In genomic region chr16:18324031-18324430, GRCm38 (mm10) we compare ENCODE assay signal across 22 mouse cellular contexts.
"Had no signal": no experiment of that assay in that cellular context is flagged by ENCODE, and none has a peak within 500 bp of the region (broad histone marks: within the 10 kb centered on the region; RNA-seq: fewer than 3 reads in every experiment).

No protein-coding gene starts in this region.

- H3K4me1 ChIP-seq: limb, embryonic 15.5 days; midbrain, embryonic 15.5 days; neural tube, embryonic 12.5 days; stomach, embryonic 15.5 days had no signal

- H3K4me2 ChIP-seq: limb, embryonic 15.5 days; liver, embryonic 11.5 days; lung, embryonic 14.5 days; midbrain, embryonic 11.5 days; midbrain, embryonic 15.5 days; neural tube, embryonic 12.5 days; stomach, embryonic 15.5 days had no signal

- DNase-seq: kidney, adult 2 months; kidney, postnatal 25 days; layer of hippocampus, adult 9-11 months; liver, postnatal 0 days; lung, embryonic 14.5 days; retina, postnatal 1 day; right cerebral cortex, postnatal 25 days; spleen, adult 18-20 months; thymus, adult 2 months; thymus, postnatal 14 days; thymus, postnatal 4 days had no signal

- H3K27me3 ChIP-seq: limb, embryonic 15.5 days; megakaryocyte, embryonic 14.5 days; midbrain, embryonic 15.5 days; neural tube, embryonic 12.5 days; stomach, embryonic 15.5 days had no signal

- H3K9ac ChIP-seq: limb, embryonic 15.5 days; liver, embryonic 14.5 days; liver, postnatal 0 days; lung, embryonic 14.5 days; midbrain, embryonic 15.5 days; neural tube, embryonic 12.5 days; stomach, embryonic 15.5 days had no signal

- ATAC-seq: liver, postnatal 0 days; midbrain, embryonic 15.5 days had no signal

- H3K27ac ChIP-seq: kidney, postnatal 0 days; layer of hippocampus, adult 2 months; limb, embryonic 15.5 days; liver, embryonic 14.5 days; macrophage; midbrain, embryonic 15.5 days; neural tube, embryonic 12.5 days; stomach, embryonic 15.5 days had no signal

- H3K36me3 ChIP-seq: stomach, embryonic 15.5 days had no signal

- H3K4me3 ChIP-seq: layer of hippocampus, adult 2 months; limb, embryonic 15.5 days; megakaryocyte, embryonic 14.5 days; midbrain, embryonic 15.5 days; neural tube, embryonic 12.5 days; stomach, embryonic 15.5 days had no signal

- H3K9me3 ChIP-seq: limb, embryonic 15.5 days; megakaryocyte, embryonic 14.5 days; midbrain, embryonic 15.5 days; neural tube, embryonic 12.5 days; stomach, embryonic 15.5 days had no signal
